Mouse (Mus musculus) duodenum, adult 2 months (tissue): ENCODE results near the gene Pign. TPM values are rescaled to one million over a fixed set of nuclear protein-coding genes. Genes with fewer than 3 reads are reported as not detected.

Source experiments
- polyA plus RNA-seq: library from polyadenylated mRNA; depleted of rRNA; stranded (reverse); fragments of >200 nt; gene quantifications from 2 replicates; pipeline ENCODE4 v1.2.3, GENCODE M21; 2012; ENCODE audit warnings: low replicate concordance; rRNA removed

Gene Pign
- 0.91 and 3.3 TPM in 2 replicates for polyA plus RNA-seq

DNA sequence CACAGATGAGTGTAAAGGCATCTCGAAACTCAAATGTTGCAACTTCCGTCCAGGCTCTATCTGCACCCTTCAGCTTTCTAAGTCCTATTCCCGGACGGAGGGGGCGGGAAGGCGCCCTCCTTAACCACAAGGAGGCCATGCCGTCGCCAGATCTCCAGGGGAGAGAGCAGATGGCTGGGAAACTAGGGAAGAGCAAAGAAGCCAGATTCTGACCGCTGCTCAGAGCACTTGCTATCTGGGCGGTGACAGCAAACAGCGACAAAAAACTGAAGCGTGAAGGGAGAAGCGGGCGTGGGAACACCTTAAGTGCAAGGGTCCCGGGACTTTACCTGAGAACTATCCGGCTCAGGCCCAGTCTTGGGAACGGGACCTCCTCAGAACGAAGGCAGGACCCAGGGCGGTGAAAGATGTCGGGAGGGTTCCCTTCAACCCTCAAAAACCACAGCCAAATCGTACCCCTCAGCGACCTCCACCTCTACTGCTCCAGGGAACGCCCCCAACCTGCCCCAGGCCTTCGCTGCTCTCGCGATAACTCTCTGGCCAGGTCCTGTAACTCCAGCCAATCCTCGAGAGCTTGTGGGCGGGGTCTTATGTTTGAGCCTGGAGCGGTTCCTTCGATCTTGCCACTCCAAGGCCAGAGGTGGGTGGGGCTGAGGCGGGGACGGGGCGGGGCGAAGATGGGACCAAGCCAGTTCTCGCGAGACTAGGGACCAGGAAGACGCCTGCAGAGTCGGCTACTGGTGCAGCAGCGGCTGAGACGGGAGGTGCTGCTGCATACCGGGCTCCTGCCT, at the start of gene Pign, which contains the start of gene Relch:
Gene Pign, minus strand, starts transcription at position 507 of the 791 bp plus-strand sequence.
Gene Relch, plus strand, starts transcription at position 691 of the 791 bp plus-strand sequence.

Other genes starting within 250 kb of the Pign start
- gene Relch, start 184 bp upstream of the Pign start, polyA plus RNA-seq: 25.7 and 26.8 TPM in 2 replicates
- 25.2 and 39.7 TPM in 2 replicates for gene Tnfrsf11a, start 117.0 kb upstream of the Pign start, polyA plus RNA-seq